Mouse (Mus musculus) intestine, postnatal 0 days (tissue): ENCODE results near the gene Pml. TPM values are rescaled to one million over a fixed set of nuclear protein-coding genes. Genes with fewer than 3 reads are reported as not detected.

ENCODE experiments used
- ATAC-seq: fragments of 200-750 bp; cut with Nextera tagmentation; 2 replicates; pipeline ENCODE4 v1.8.0; 2017; ENCODE audit warnings: mild to moderate bottlenecking, moderate TSS enrichment, moderate library complexity
- H3K27ac ChIP-seq: fragments of 300-500 bp; sonication (generic); 2 replicates; pipeline ENCODE4 v1.5.1; 2014; ENCODE audit warnings: mild to moderate bottlenecking, low read depth, low read length, moderate library complexity
- H3K27me3 ChIP-seq: fragments of 300-500 bp; sonication (generic); replicated peaks from 2 replicates; pipeline ENCODE4 v1.6.1; 2014; ENCODE audit warnings: low read length, mixed read lengths; ENCODE audit not compliant: control insufficient read depth, insufficient read depth
- H3K36me3 ChIP-seq: fragments of 300-500 bp; sonication (generic); 2 replicates; pipeline ENCODE4 v1.6.1; 2014; ENCODE audit warnings: mild to moderate bottlenecking, moderate library complexity; ENCODE audit not compliant: control insufficient read depth, insufficient read depth
- H3K4me1 ChIP-seq: fragments of 300-500 bp; sonication (generic); replicated peaks from 2 replicates; pipeline ENCODE4 v1.6.1; 2014; ENCODE audit warnings: antibody characterized with exemption, low read length, mixed read lengths; ENCODE audit not compliant: control insufficient read depth, insufficient read depth
- H3K4me2 ChIP-seq: fragments of 300-500 bp; sonication (generic); replicated peaks from 2 replicates; pipeline ENCODE4 v1.6.1; 2014; ENCODE audit warnings: low read depth, mild to moderate bottlenecking, moderate library complexity
- H3K4me3 ChIP-seq: fragments of 300-500 bp; sonication (generic); 2 replicates; pipeline ENCODE4 v1.5.1; 2014; ENCODE audit warnings: low read depth, low read length
- H3K9ac ChIP-seq: fragments of 300-500 bp; sonication (generic); 2 replicates; pipeline ENCODE4 v1.6.1; 2014; ENCODE audit warnings: mild to moderate bottlenecking, low read depth, low read length
- H3K9me3 ChIP-seq: fragments of 300-500 bp; sonication (generic); 2 replicates; pipeline ENCODE4 v1.6.1; 2016; ENCODE audit warnings: mixed run types; ENCODE audit not compliant: control insufficient read depth
- CTCF ChIP-seq: sonication (generic); IDR thresholded peaks from 2 replicates; pipeline ENCODE4 v1.5.1; 2016; ENCODE audit warnings: low read depth, mild to moderate bottlenecking, control low read depth, antibody characterized with exemption, moderate library complexity
- WGBS: fragments of 180-500 bp; shearing (Covaris S2); extraction: QIAGEN DNeasy Blood & Tissue Kit; methylation state at CpG from one replicate; pipeline ENCODE4 v1.1.7; 2014; 5-methylcytosine and 5-hydroxymethylcytosine counted together
- polyA plus RNA-seq: library from polyadenylated mRNA; unstranded; fragments of >200 nt; fragmentation: Nextera tagmentation; extraction: Ambion mirVana; gene quantifications from 2 replicates; pipeline ENCODE4 v1.2.1, GENCODE M21; 2015

Pml gene
- polyA plus RNA-seq, 1 experiment from 2014 or later: 5.3 TPM

DNA sequence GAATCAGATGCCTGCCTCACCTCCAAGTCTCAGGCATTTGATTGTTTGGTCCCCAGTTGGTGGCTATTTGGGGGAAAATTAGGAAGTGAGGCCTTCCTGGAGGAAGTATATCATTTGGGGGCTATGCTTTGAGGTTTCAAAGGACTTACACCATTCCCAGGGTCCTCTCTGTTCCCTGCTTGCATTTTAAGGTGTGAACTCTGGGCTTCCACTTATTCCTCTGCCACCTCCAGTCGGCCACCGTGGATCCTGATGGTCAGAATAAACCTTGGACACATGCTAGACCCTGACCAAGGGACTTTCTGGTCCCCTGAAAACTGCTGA lies 39.3 kb downstream of the Pml start:
- Histone ChIP-seq H3K4me2 (no peak overlapping the region), H3K4me1 (0 out of 2 replicates have a peak, but pooled peaks cover 2% of the 10 kb centered on the region), H3K9me3 (no peaks in the 10 kb centered on the region), H3K27me3 (no peaks in the 10 kb centered on the region), H3K36me3 (no peaks in the 10 kb centered on the region), H3K27ac (no peak overlapping the region), H3K9ac (no peak overlapping the region), H3K4me3 (no peak overlapping the region)
- no peak for TF ChIP-seq CTCF
- 70% methylated on average over 2 of the region's 2 CpGs for WGBS
- no peak for ATAC-seq

DNA sequence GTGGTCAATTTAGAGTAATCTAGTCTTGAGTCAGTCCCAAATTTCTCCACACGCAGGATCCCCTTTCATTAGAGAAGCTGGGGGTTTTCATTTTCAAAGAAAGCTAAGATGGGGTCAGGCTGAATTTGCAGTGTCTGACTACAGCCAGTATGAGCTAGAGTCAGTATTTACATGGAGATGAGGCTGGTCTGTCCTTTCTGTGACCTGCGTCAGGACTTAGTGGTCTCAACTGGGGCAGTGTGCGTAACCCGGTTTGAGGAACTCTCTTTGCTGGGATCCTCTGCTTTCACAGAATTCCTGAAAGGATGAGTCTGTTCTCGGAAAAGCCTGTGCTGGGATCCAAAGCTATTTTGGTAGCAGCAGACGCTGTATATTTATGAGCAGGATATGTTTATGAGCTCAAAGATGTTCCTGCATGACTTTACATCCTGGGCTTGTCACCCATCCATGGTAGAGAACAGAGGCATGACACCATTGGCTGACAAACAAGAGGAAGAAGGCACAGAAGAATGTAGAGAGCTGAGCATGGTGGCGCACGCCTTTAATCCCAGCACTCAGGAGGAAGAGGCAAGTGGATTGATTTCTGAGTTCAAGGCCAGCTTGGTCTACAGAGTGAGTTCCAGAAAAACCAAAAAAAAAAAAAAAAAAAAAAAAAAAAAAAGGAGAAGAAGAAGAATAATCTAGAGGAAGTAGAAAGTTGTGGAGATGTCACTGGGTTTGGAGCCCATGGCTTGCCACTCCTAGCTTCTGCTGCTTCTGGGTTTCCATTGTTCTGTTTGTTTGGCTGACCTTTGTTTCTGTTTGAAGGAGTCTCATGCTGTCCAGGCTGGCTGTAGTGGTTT lies 39.9 kb downstream of the Pml start:
- no peak overlapping the region for H3K27ac ChIP-seq
- H3K4me1 ChIP-seq: 0 out of 2 replicates have a peak, but pooled peaks cover 2% of the 10 kb centered on the region
- H3K4me3 ChIP-seq: no peak overlapping the region
- no peak for ATAC-seq
- no peak overlapping the region for H3K4me2 ChIP-seq
- no peak for TF ChIP-seq CTCF
- H3K9ac ChIP-seq: no peak overlapping the region
- H3K36me3 ChIP-seq: no peaks in the 10 kb centered on the region
- no peaks in the 10 kb centered on the region for H3K27me3 ChIP-seq
- no peaks in the 10 kb centered on the region for H3K9me3 ChIP-seq
- 63% methylated on average over 8 of the region's 8 CpGs for WGBS

DNA sequence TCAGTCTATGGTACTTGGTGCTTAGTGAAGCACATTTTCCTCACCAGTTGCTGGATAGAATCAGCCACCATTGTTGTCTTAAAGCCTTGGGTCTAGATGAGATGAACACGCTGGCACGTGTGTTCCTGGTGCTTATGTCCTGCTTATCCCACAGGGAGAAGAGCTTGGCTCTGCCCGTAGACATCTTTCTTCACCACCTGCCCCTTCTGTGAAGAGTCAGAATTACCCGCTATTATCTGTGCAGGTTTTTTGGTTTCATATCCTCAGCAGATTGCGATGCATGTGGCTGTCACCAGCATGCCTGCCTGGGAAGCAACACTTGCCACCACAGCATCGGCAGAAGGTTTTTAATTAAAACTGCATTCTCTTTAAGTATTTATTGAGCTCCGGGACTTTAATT lies 43.6 kb downstream of the Pml start:
- no peaks in the 10 kb centered on the region for H3K36me3 ChIP-seq
- H3K27me3 ChIP-seq: peaks cover 31% of the 10 kb centered on the region
- 85% methylated on average over 7 of the region's 7 CpGs for WGBS
- no peak for ATAC-seq
- H3K4me1 ChIP-seq: 0 out of 2 replicates have a peak, but pooled peaks cover 2% of the 10 kb centered on the region
- no peak overlapping the region for H3K27ac ChIP-seq
- no peak overlapping the region for H3K9ac ChIP-seq
- H3K9me3 ChIP-seq: no peaks in the 10 kb centered on the region
- H3K4me2 ChIP-seq: no peak overlapping the region
- TF ChIP-seq CTCF: no peak
- H3K4me3 ChIP-seq: no peak overlapping the region

GRCm38 (mm10) chr9:58204448-58205000 lies 45.1 kb downstream of the Pml start:
- 4% methylated on average over 18 of the region's 18 CpGs for WGBS
- peak; percentile 77 for ATAC-seq
- Histone ChIP-seq H3K27me3 (peaks cover 46% of the 10 kb centered on the region), H3K4me1 (no peaks in the 10 kb centered on the region), H3K4me3 (peak overlapping the region; percentile 44), H3K36me3 (no peaks in the 10 kb centered on the region), H3K4me2 (peak overlapping the region; percentile 68), H3K9me3 (no peaks in the 10 kb centered on the region), H3K9ac (0 out of 2 replicates have a peak overlapping the region, but pooled peaks have one; percentile 11), H3K27ac (no peak overlapping the region)
- TF ChIP-seq CTCF: peak; percentile 97

DNA sequence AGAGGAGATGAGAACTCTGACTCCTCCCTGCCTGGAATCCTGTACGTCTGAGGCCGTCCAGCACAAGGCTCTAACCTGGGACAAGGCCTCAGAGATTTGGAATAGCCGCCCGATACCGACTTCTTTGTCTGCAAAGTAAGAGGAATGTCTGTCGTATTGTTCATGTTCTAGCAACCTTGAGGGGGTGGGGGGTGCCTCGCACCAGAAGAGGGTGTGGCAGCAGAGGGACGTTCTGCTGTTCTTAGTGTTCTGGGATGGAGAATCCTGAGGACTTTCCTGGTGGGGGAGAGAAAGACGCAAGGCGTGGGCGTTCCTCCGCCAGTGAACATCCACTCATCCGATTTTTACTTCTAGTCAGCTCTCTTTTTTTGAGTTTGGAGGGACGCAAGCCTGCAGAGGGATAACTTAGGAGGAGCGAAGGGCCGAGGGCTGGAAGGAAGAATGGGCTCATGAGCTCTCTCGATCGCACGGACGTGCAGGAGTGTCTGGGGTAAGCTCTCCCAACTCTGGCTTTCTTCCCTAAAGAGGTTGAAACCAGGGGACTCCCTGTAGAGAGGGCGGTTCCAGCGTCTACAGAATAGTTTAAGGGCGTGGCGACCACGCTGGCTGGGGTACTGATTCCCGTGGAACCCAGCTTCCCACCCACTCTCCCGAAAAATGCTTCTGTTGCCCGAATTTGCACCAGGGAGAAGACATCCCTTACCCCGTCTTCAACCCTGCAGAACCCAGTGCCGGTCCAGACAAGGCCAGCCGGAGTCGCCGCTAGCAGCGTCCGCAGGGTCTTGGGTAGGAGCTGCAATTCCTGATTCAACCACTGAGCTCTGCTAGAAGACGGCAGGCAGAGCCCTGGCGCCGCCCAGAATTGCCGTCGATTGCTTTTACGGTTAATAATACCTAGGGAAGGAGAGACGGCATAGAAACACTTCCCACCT lies 45.8 kb downstream of the Pml start, which contains the start of the genes Islr and Islr2:
Gene Islr (minus strand): TSS at position 791 of the 932 bp plus-strand sequence.
Gene Islr2 (minus strand): TSS at position 804 of the 932 bp plus-strand sequence.
- Histone ChIP-seq H3K4me1 (no peaks in the 10 kb centered on the region), H3K27me3 (peaks cover 53% of the 10 kb centered on the region), H3K27ac (no peak within 1 kb of the TSS), H3K9ac (peak within 1 kb of the TSS; percentile 11; the same call in 1 of the 2 replicates), H3K4me2 (peak within 1 kb of the TSS; percentile 68), H3K9me3 (no peaks in the 10 kb centered on the region), H3K4me3 (peak within 1 kb of the TSS; percentile 44), H3K36me3 (no peaks in the 10 kb centered on the region)
- ATAC-seq: peak; percentile 75
- WGBS: 3% methylated on average over 42 of the region's 42 CpGs
- TF ChIP-seq CTCF: peak; percentile 72
